Mouse (Mus musculus): ENCODE results near the gene Ccl5. TPM values are rescaled to one million over a fixed set of nuclear protein-coding genes. Genes with fewer than 3 reads are reported as not detected.

Ccl5 gene
- polyA plus RNA-seq, 1 experiment from 2014 or later: not detected

GRCm38 (mm10) chr11:83533192-83533591 lies 2.9 kb upstream of the Ccl5 start:
- Histone ChIP-seq H3K9me3 (replicated peaks; ENCODE audit: control insufficient read depth, low read length, poor library complexity, severe bottlenecking) (no peaks in the 10 kb centered on the region), H3K27ac (ENCODE audit: low read length) (no peak overlapping the region), H3K27me3 (ENCODE audit: control insufficient read depth, insufficient read depth, low read depth, low read length) (no peaks in the 10 kb centered on the region), H3K9ac (ENCODE audit: low read depth, low read length) (no peak overlapping the region), H3K4me3 (ENCODE audit: low read depth, low read length) (no peak overlapping the region), H3K4me1 (ENCODE audit: control insufficient read depth, insufficient read depth, low read length) (no peaks in the 10 kb centered on the region), H3K4me2 (ENCODE audit: low read length) (no peak overlapping the region), H3K36me3 (ENCODE audit: control insufficient read depth, insufficient read depth, low read length) (no peaks in the 10 kb centered on the region)
- ATAC-seq: no peak
- 89% methylated on average over 1 of the region's 1 CpGs for WGBS

DNA sequence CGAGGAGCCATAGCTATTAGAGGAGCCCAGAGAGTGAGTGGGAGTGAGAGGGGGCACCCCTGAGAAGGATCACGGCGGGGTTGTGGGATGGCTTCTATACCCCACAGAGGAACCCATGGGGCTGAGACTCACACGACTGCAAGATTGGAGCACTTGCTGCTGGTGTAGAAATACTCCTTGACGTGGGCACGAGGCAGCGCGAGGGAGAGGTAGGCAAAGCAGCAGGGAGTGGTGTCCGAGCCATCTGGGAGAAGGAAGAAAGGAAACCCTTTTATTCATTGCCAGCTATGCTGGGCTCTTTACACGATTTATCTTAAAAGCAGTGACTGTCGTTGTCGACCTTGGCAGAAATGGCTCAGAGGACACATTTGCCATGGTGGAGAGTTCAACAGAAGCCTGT lies 1.3 kb downstream of the Ccl5 start:
- Histone ChIP-seq H3K9me3 (replicated peaks; ENCODE audit: control insufficient read depth, low read length, poor library complexity, severe bottlenecking) (no peaks in the 10 kb centered on the region), H3K4me1 (ENCODE audit: control insufficient read depth, insufficient read depth, low read length) (no peaks in the 10 kb centered on the region), H3K9ac (ENCODE audit: low read depth, low read length) (no peak overlapping the region), H3K4me2 (ENCODE audit: low read length) (no peak overlapping the region), H3K4me3 (ENCODE audit: low read depth, low read length) (no peak overlapping the region), H3K27me3 (ENCODE audit: control insufficient read depth, insufficient read depth, low read depth, low read length) (no peaks in the 10 kb centered on the region), H3K36me3 (ENCODE audit: control insufficient read depth, insufficient read depth, low read length) (no peaks in the 10 kb centered on the region; the same call in 1 of the 2 replicates), H3K27ac (ENCODE audit: low read length) (no peak overlapping the region)
- no peak for ATAC-seq
- 72% methylated on average over 12 of the region's 12 CpGs for WGBS

GRCm38 (mm10) chr11:83522075-83522474 lies 8.2 kb downstream of the Ccl5 start, which contains the start of gene Heatr9:
TSS of gene Heatr9 (minus strand) at chr11:83522175.
- Histone ChIP-seq H3K9me3 (replicated peaks; ENCODE audit: control insufficient read depth, low read length, poor library complexity, severe bottlenecking) (no peaks in the 10 kb centered on the region), H3K36me3 (ENCODE audit: control insufficient read depth, insufficient read depth, low read length) (no peaks in the 10 kb centered on the region; the same call in 1 of the 2 replicates), H3K4me2 (ENCODE audit: low read length) (no peak within 1 kb of the TSS), H3K27ac (ENCODE audit: low read length) (no peak within 1 kb of the TSS), H3K4me3 (ENCODE audit: low read depth, low read length) (no peak within 1 kb of the TSS), H3K4me1 (ENCODE audit: control insufficient read depth, insufficient read depth, low read length) (no peaks in the 10 kb centered on the region), H3K9ac (ENCODE audit: low read depth, low read length) (no peak within 1 kb of the TSS), H3K27me3 (ENCODE audit: control insufficient read depth, insufficient read depth, low read depth, low read length) (no peaks in the 10 kb centered on the region)
- WGBS: 84% methylated on average over 3 of the region's 3 CpGs
- ATAC-seq: no peak

GRCm38 (mm10) chr11:83518371-83518770 lies 11.9 kb downstream of the Ccl5 start:
- no peak overlapping the region for H3K4me3 ChIP-seq (ENCODE audit: low read depth, low read length)
- H3K36me3 ChIP-seq (ENCODE audit: control insufficient read depth, insufficient read depth, low read length): no peaks in the 10 kb centered on the region; the same call in 1 of the 2 replicates
- no peaks in the 10 kb centered on the region for H3K27me3 ChIP-seq (ENCODE audit: control insufficient read depth, insufficient read depth, low read depth, low read length)
- no peak overlapping the region for H3K9ac ChIP-seq (ENCODE audit: low read depth, low read length)
- H3K27ac ChIP-seq (ENCODE audit: low read length): no peak overlapping the region
- H3K4me1 ChIP-seq (ENCODE audit: control insufficient read depth, insufficient read depth, low read length): no peaks in the 10 kb centered on the region
- H3K4me2 ChIP-seq (ENCODE audit: low read length): no peak overlapping the region
- no peak for ATAC-seq
- WGBS: 64% methylated on average over 6 of the region's 6 CpGs
- H3K9me3 ChIP-seq (replicated peaks; ENCODE audit: control insufficient read depth, low read length, poor library complexity, severe bottlenecking): no peaks in the 10 kb centered on the region

DNA sequence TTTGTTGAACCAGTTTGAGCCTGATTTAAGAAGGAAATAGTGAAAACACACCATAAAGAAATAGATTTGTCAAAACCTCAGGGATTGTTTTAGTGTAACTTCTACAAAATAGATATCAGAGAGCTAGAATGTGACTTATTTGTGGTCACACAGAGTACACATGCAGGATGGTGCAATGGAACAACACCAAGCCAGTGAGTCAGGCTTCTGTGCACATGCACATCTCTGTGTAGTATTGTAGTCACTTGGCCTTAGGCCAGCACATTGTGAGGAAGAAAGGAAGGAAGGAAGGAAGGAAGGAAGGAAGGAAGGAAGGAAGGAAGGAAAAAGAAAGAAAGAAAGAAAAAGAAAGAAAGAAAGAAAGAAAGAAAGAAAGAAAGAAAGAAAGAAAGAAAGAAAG lies 13.2 kb downstream of the Ccl5 start:
- no peak overlapping the region for H3K4me2 ChIP-seq (ENCODE audit: low read length)
- no peak overlapping the region for H3K9ac ChIP-seq (ENCODE audit: low read depth, low read length)
- H3K27ac ChIP-seq (ENCODE audit: low read length): no peak overlapping the region
- no peak for ATAC-seq
- no peaks in the 10 kb centered on the region; the same call in 1 of the 2 replicates for H3K36me3 ChIP-seq (ENCODE audit: control insufficient read depth, insufficient read depth, low read length)
- H3K9me3 ChIP-seq (replicated peaks; ENCODE audit: control insufficient read depth, low read length, poor library complexity, severe bottlenecking): no peaks in the 10 kb centered on the region
- H3K4me3 ChIP-seq (ENCODE audit: low read depth, low read length): no peak overlapping the region
- H3K27me3 ChIP-seq (ENCODE audit: control insufficient read depth, insufficient read depth, low read depth, low read length): no peaks in the 10 kb centered on the region
- H3K4me1 ChIP-seq (ENCODE audit: control insufficient read depth, insufficient read depth, low read length): no peaks in the 10 kb centered on the region

DNA sequence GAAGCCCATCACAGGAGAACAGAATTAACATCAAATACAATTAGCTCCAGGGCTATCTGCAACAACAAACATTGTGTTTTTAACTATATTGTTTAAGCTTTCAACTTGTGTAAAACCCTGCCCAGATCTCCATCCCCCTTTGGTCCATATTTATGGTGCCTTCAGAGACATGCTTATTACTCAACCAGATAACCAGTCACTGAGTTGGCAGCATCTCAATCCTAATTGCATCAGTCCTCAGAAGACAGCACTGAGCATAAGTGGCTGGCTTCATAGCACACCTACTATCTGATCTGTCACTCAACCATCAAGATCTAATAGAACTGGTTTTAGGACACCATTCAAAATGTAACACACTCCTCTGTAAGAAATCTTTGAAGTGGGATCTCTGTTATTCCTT lies 20.8 kb downstream of the Ccl5 start:
- Histone ChIP-seq H3K4me3 (ENCODE audit: low read depth, low read length) (no peak overlapping the region), H3K27me3 (ENCODE audit: control insufficient read depth, insufficient read depth, low read depth, low read length) (no peaks in the 10 kb centered on the region), H3K4me2 (ENCODE audit: low read length) (no peak overlapping the region), H3K4me1 (ENCODE audit: control insufficient read depth, insufficient read depth, low read length) (no peaks in the 10 kb centered on the region), H3K36me3 (ENCODE audit: control insufficient read depth, insufficient read depth, low read length) (peaks cover 11% of the 10 kb centered on the region), H3K9me3 (replicated peaks; ENCODE audit: control insufficient read depth, low read length, poor library complexity, severe bottlenecking) (no peaks in the 10 kb centered on the region), H3K9ac (ENCODE audit: low read depth, low read length) (no peak overlapping the region), H3K27ac (ENCODE audit: low read length) (no peak overlapping the region)
- ATAC-seq: no peak

DNA sequence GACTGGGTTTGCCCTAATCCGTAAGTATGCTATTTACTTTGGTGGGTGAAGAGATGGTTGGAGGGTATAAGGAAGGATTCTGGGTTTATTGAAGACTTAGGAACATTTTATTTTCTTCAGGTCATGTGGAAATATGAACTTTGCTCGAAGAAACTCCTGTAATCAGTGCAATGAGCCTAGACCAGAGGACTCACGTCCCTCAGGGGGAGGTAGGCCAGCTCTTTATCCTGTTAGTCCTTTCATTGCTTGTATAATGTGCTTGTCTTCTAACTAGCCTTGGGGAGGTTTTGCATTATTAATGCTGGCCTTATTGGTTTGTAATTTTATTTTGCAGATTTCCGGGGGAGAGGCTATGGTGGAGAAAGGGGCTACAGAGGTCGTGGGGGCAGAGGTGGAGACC lies 26.0 kb downstream of the Ccl5 start:
- H3K4me1 ChIP-seq (ENCODE audit: control insufficient read depth, insufficient read depth, low read length): no peaks in the 10 kb centered on the region
- no peak overlapping the region for H3K27ac ChIP-seq (ENCODE audit: low read length)
- H3K36me3 ChIP-seq (ENCODE audit: control insufficient read depth, insufficient read depth, low read length): peaks cover 21% of the 10 kb centered on the region
- WGBS: 90% methylated on average over 5 of the region's 5 CpGs
- no peak overlapping the region for H3K9ac ChIP-seq (ENCODE audit: low read depth, low read length)
- H3K27me3 ChIP-seq (ENCODE audit: control insufficient read depth, insufficient read depth, low read depth, low read length): no peaks in the 10 kb centered on the region
- no peak overlapping the region for H3K4me2 ChIP-seq (ENCODE audit: low read length)
- no peak for ATAC-seq
- no peak overlapping the region for H3K4me3 ChIP-seq (ENCODE audit: low read depth, low read length)
- no peaks in the 10 kb centered on the region for H3K9me3 ChIP-seq (replicated peaks; ENCODE audit: control insufficient read depth, low read length, poor library complexity, severe bottlenecking)

DNA sequence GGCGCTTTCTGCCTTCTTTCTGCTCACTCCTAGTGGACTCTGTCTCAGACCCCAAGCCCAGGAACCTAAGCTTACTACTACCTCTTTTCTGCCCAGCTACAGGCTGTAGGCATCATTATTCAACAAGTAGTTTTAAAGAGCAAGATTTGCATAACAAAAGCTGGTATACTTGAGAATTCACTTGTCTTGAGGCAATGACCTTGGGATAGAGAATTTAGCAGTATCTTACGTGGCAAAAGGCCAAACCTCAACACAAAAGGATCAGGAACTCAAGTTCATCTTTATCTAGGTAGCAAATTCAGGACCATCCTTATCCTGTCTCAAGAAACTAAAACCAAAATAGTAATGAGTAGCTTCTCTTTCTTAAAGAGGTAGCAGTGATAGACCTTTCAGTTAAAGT lies 34.7 kb downstream of the Ccl5 start:
- Histone ChIP-seq H3K27me3 (ENCODE audit: control insufficient read depth, insufficient read depth, low read depth, low read length) (no peaks in the 10 kb centered on the region), H3K4me3 (ENCODE audit: low read depth, low read length) (no peak overlapping the region), H3K36me3 (ENCODE audit: control insufficient read depth, insufficient read depth, low read length) (no peaks in the 10 kb centered on the region; the same call in 1 of the 2 replicates), H3K9ac (ENCODE audit: low read depth, low read length) (no peak overlapping the region), H3K27ac (ENCODE audit: low read length) (no peak overlapping the region), H3K4me2 (ENCODE audit: low read length) (no peak overlapping the region), H3K4me1 (ENCODE audit: control insufficient read depth, insufficient read depth, low read length) (no peaks in the 10 kb centered on the region; the same call in 1 of the 2 replicates), H3K9me3 (replicated peaks; ENCODE audit: control insufficient read depth, low read length, poor library complexity, severe bottlenecking) (no peaks in the 10 kb centered on the region)
- no peak for ATAC-seq
- WGBS: 55% methylated on average over 2 of the region's 2 CpGs

DNA sequence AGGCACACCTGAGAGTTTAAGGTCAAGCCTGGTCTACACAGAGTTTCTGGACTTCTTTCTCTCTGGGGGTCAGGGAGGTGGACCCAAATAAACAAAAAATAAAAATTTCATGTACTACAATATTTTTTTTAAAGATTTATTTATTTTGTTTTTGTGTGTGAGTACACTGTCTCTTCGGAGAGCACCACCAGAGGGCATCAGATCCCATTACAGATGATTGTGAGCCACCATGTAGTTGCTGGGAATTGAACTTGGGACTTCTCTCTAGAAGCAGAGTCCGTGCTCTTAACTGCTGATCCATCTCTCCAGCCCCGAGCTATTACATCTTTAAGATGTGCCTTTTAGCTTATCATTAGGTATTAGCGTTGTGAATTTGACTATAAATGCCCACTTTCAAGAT lies 38.8 kb downstream of the Ccl5 start:
- Histone ChIP-seq H3K4me3 (ENCODE audit: low read depth, low read length) (no peak overlapping the region), H3K4me1 (ENCODE audit: control insufficient read depth, insufficient read depth, low read length) (no peaks in the 10 kb centered on the region; the same call in 1 of the 2 replicates), H3K36me3 (ENCODE audit: control insufficient read depth, insufficient read depth, low read length) (peaks cover 10% of the 10 kb centered on the region), H3K9ac (ENCODE audit: low read depth, low read length) (no peak overlapping the region), H3K27ac (ENCODE audit: low read length) (no peak overlapping the region), H3K27me3 (ENCODE audit: control insufficient read depth, insufficient read depth, low read depth, low read length) (no peaks in the 10 kb centered on the region), H3K9me3 (replicated peaks; ENCODE audit: control insufficient read depth, low read length, poor library complexity, severe bottlenecking) (no peaks in the 10 kb centered on the region), H3K4me2 (ENCODE audit: low read length) (no peak overlapping the region)
- no peak for ATAC-seq
- WGBS: 89% methylated on average over 4 of the region's 4 CpGs
